Mouse (Mus musculus) MEL (cell line): ENCODE measurements at regions not wholly inside any gene's neighbourhood (a gene's known extent, or its start where the extent isn't known, plus 50 kb on each side); places are given as distances from the start of the nearest gene placed in this dataset.

Experiments
- DNase-seq: peaks from one replicate; pipeline ENCODE4 v3.0.0; 2011; ENCODE audit warnings: low read depth, low spot score
- H3K27ac ChIP-seq: 2 replicates; pipeline ENCODE4 v1.5.1; 2012; ENCODE audit warnings: low read depth, mild to moderate bottlenecking, control low read depth, low read length, moderate library complexity; ENCODE audit not compliant: control insufficient read depth
- H3K27me3 ChIP-seq, 2 experiments: fragments of 150-350 bp in 1 of 2; sonication (generic) in 1 of 2; 2 replicates each; pipeline ENCODE4 v1.6.1; 2012; ENCODE audit warnings: low read length in 2 of 2, mild to moderate bottlenecking in 2 of 2, improper control_type of control experiment in 1 of 2, moderate library complexity in 1 of 2; ENCODE audit not compliant: insufficient read depth in 2 of 2, control insufficient read depth in 1 of 2
- H3K36me3 ChIP-seq, 2 experiments: 2 replicates each; pipeline ENCODE4 v1.6.1; 2012 to 2014; ENCODE audit warnings: low read length in 2 of 2, improper control_type of control experiment in 1 of 2, inconsistent platforms in 1 of 2, mild to moderate bottlenecking in 1 of 2; ENCODE audit not compliant: insufficient read depth in 2 of 2, control insufficient read depth in 1 of 2
- H3K4me1 ChIP-seq, 2 experiments: fragments of 150-350 bp in 1 of 2; sonication (generic) in 1 of 2; 2 replicates each; pipeline ENCODE4 v1.6.1; 2012; ENCODE audit warnings: low read length in 2 of 2, improper control_type of control experiment in 1 of 2, mild to moderate bottlenecking in 1 of 2; ENCODE audit not compliant: insufficient read depth in 2 of 2, control insufficient read depth in 1 of 2
- H3K4me3 ChIP-seq, 2 experiments: fragments of 150-350 bp in 1 of 2; sonication (generic) in 1 of 2; 2 replicates each; pipeline ENCODE4 v1.5.1; 2012; ENCODE audit warnings: low read depth in 2 of 2, low read length in 2 of 2, mild to moderate bottlenecking in 2 of 2, moderate library complexity in 2 of 2, control low read depth in 1 of 2, improper control_type of control experiment in 1 of 2; ENCODE audit not compliant: control insufficient read depth in 1 of 2, insufficient read depth in 1 of 2
- H3K79me2 ChIP-seq: 2 replicates; pipeline ENCODE4 v1.6.1; 2012; ENCODE audit warnings: mild to moderate bottlenecking, low read length, moderate library complexity; ENCODE audit not compliant: control insufficient read depth, poor library complexity, insufficient read depth
- H3K9ac ChIP-seq: 2 replicates; pipeline ENCODE4 v1.6.1; 2012; ENCODE audit warnings: low read depth, mild to moderate bottlenecking, control low read depth, low read length, moderate library complexity; ENCODE audit not compliant: control insufficient read depth, poor library complexity, severe bottlenecking
- H3K9me3 ChIP-seq: fragments of 150-350 bp; sonication (generic); replicated peaks from 2 replicates; pipeline ENCODE4 v1.6.1; 2012; ENCODE audit warnings: mild to moderate bottlenecking, low read length, improper control_type of control experiment, moderate library complexity; ENCODE audit not compliant: insufficient read depth
- BHLHE40 ChIP-seq: IDR thresholded peaks from 2 replicates; pipeline ENCODE4 v1.6.1; 2012; ENCODE audit warnings: low read depth, mild to moderate bottlenecking, inconsistent platforms, low read length, improper control_type of control experiment, borderline replicate concordance
- CHD1 ChIP-seq: IDR thresholded peaks from 2 replicates; pipeline ENCODE4 v1.6.1; 2012; ENCODE audit warnings: low read depth, mild to moderate bottlenecking, inconsistent platforms, low read length, improper control_type of control experiment
- ELF1 ChIP-seq: IDR thresholded peaks from 2 replicates; pipeline ENCODE4 v1.6.1; 2014; ENCODE audit warnings: low read depth, mild to moderate bottlenecking, inconsistent platforms, low read length, improper control_type of control experiment, moderate library complexity
- EP300 ChIP-seq, 2 experiments: IDR thresholded peaks; 2 replicates each; pipeline ENCODE4 v1.6.1; 2011; ENCODE audit warnings: improper control_type of control experiment in 2 of 2, low read length in 2 of 2, low read depth in 1 of 2, mild to moderate bottlenecking in 1 of 2
- ETS1 ChIP-seq: IDR thresholded peaks from 2 replicates; pipeline ENCODE4 v1.6.1; 2012; ENCODE audit warnings: low read depth, mild to moderate bottlenecking, inconsistent platforms, low read length, improper control_type of control experiment, moderate library complexity
- JUND ChIP-seq: IDR thresholded peaks from 2 replicates; pipeline ENCODE4 v1.6.1; 2011; ENCODE audit warnings: low read depth, mild to moderate bottlenecking, improper control_type of control experiment, low read length
- MAFK ChIP-seq: IDR thresholded peaks from 2 replicates; pipeline ENCODE4 v1.6.1; 2011; ENCODE audit warnings: low read depth, mild to moderate bottlenecking, low read length, improper control_type of control experiment, borderline replicate concordance
- MAX ChIP-seq: IDR thresholded peaks from 2 replicates; pipeline ENCODE4 v1.6.1; 2011; ENCODE audit warnings: low read length, improper control_type of control experiment
- MAZ ChIP-seq: IDR thresholded peaks from 2 replicates; pipeline ENCODE4 v1.6.1; 2012; ENCODE audit warnings: low read depth, mild to moderate bottlenecking, inconsistent platforms, low read length, improper control_type of control experiment
- MEF2A ChIP-seq: IDR thresholded peaks from 2 replicates; pipeline ENCODE4 v1.6.1; 2014; ENCODE audit warnings: low read depth, mild to moderate bottlenecking, inconsistent platforms, low read length, improper control_type of control experiment; ENCODE audit not compliant: poor library complexity, insufficient replicate concordance, severe bottlenecking; ENCODE audit errors: extremely low read depth
- MXI1 ChIP-seq: IDR thresholded peaks from 2 replicates; pipeline ENCODE4 v1.6.1; 2011; ENCODE audit warnings: mild to moderate bottlenecking, low read depth, low read length, improper control_type of control experiment
- NELFE ChIP-seq: IDR thresholded peaks from 2 replicates; pipeline ENCODE4 v1.6.1; 2011; ENCODE audit warnings: low read depth, low read length, improper control_type of control experiment
- NRF1 ChIP-seq: IDR thresholded peaks from 2 replicates; pipeline ENCODE4 v1.6.1; 2014; ENCODE audit warnings: low read depth, mild to moderate bottlenecking, inconsistent platforms, low read length, improper control_type of control experiment, moderate library complexity; ENCODE audit not compliant: poor library complexity, insufficient read depth, severe bottlenecking
- POLR2A ChIP-seq, 2 experiments: IDR thresholded peaks; 2 replicates each; pipeline ENCODE4 v1.6.1; 2011 to 2012; ENCODE audit warnings: low read length in 2 of 2, mild to moderate bottlenecking in 2 of 2, control low read depth in 1 of 2, improper control_type of control experiment in 1 of 2, low read depth in 1 of 2, moderate library complexity in 1 of 2; ENCODE audit not compliant: control insufficient read depth in 1 of 2, insufficient read depth in 1 of 2, poor library complexity in 1 of 2
- POLR2AphosphoS2 ChIP-seq: IDR thresholded peaks from 2 replicates; pipeline ENCODE4 v1.6.1; 2011; ENCODE audit warnings: low read length, improper control_type of control experiment
- RAD21 ChIP-seq: IDR thresholded peaks from 2 replicates; pipeline ENCODE4 v1.6.1; 2011; ENCODE audit warnings: mild to moderate bottlenecking, low read depth, low read length, improper control_type of control experiment
- RCOR1 ChIP-seq: IDR thresholded peaks from 2 replicates; pipeline ENCODE4 v1.6.1; 2012; ENCODE audit warnings: low read depth, mild to moderate bottlenecking, inconsistent platforms, low read length, improper control_type of control experiment
- SMC3 ChIP-seq: IDR thresholded peaks from 2 replicates; pipeline ENCODE4 v1.6.1; 2011; ENCODE audit warnings: low read depth, low read length, improper control_type of control experiment
- TAL1 ChIP-seq: IDR thresholded peaks from 2 replicates; pipeline ENCODE4 v1.6.1; 2012; ENCODE audit warnings: mild to moderate bottlenecking, inconsistent platforms, low read length, moderate library complexity, mixed read lengths
- UBTF ChIP-seq: IDR thresholded peaks from 2 replicates; pipeline ENCODE4 v1.6.1; 2012; ENCODE audit warnings: low read depth, mild to moderate bottlenecking, inconsistent platforms, low read length, improper control_type of control experiment, moderate library complexity, borderline replicate concordance; ENCODE audit not compliant: insufficient read depth
- USF2 ChIP-seq, 2 experiments: IDR thresholded peaks; 2 replicates each; pipeline ENCODE4 v1.6.1; 2011 to 2012; ENCODE audit warnings: improper control_type of control experiment in 2 of 2, low read length in 2 of 2, borderline replicate concordance in 1 of 2, inconsistent platforms in 1 of 2, low read depth in 1 of 2, mild to moderate bottlenecking in 1 of 2; ENCODE audit not compliant: insufficient read depth in 1 of 2
- ZKSCAN1 ChIP-seq: IDR thresholded peaks from 2 replicates; pipeline ENCODE4 v1.6.1; 2012; ENCODE audit warnings: low read depth, mild to moderate bottlenecking, inconsistent platforms, low read length, improper control_type of control experiment, moderate library complexity
- ZMIZ1 ChIP-seq: IDR thresholded peaks from 2 replicates; pipeline ENCODE4 v1.6.1; 2012; ENCODE audit warnings: low read depth, mild to moderate bottlenecking, inconsistent platforms, low read length, improper control_type of control experiment, moderate library complexity
- ZNF384 ChIP-seq: IDR thresholded peaks from 2 replicates; pipeline ENCODE4 v1.6.1; 2012; ENCODE audit warnings: low read depth, mild to moderate bottlenecking, inconsistent platforms, low read length, improper control_type of control experiment

DNA sequence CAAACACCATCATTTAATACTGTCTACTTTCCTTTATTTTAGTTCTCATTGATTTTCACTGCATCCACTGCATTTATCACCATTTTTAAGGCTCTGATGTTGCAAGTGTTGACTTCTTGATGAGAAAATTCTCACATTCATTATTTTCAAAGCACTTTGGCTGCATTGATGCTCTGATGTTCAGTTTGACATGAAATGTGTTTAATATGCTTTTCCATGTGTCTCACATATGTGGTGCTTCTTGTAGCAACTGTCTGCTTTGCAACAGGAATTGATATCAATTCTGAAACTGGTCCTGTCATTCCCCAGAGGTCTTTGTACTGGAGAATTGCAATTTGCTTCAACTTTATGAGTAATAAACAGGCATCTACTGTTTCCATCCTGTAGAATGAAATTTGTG is 1676.1 kb upstream of the Flrt2 start:
- Histone ChIP-seq H3K79me2 (no peaks in the 10 kb centered on the region), H3K27ac (no peak overlapping the region), H3K27me3 (no peaks in the 10 kb centered on the region), H3K36me3 (no peaks in the 10 kb centered on the region), H3K4me3 (no peak overlapping the region), H3K9me3 (no peaks in the 10 kb centered on the region), H3K9ac (no peak overlapping the region), H3K4me1 (no peaks in the 10 kb centered on the region)
- TF ChIP-seq MAFK: no peak
- TF ChIP-seq MAX: no peak
- no peak for TF ChIP-seq ZMIZ1
- TF ChIP-seq CHD1: no peak
- no peak for TF ChIP-seq EP300 (IDR thresholded peaks at IDR 0.05; ENCODE audit: low read depth in 1 of 2, low read length in 2 of 2)
- TF ChIP-seq RAD21: no peak
- no peak for TF ChIP-seq MAZ
- TF ChIP-seq BHLHE40: no peak
- no peak for TF ChIP-seq ZKSCAN1
- TF ChIP-seq USF2 (IDR thresholded peaks at IDR 0.05; ENCODE audit: borderline replicate concordance in 1 of 2, insufficient read depth in 1 of 2, low read depth in 1 of 2, low read length in 2 of 2): no peak
- no peak for TF ChIP-seq SMC3
- no peak for TF ChIP-seq MXI1
- no peak for TF ChIP-seq NRF1
- TF ChIP-seq NELFE: no peak
- no peak for TF ChIP-seq POLR2A (IDR thresholded peaks at IDR 0.05; ENCODE audit: control insufficient read depth in 1 of 2, insufficient read depth in 1 of 2, low read depth in 1 of 2, low read length in 2 of 2, poor library complexity in 1 of 2)
- no peak for TF ChIP-seq ZNF384
- no peak for TF ChIP-seq JUND
- TF ChIP-seq ELF1: no peak
- TF ChIP-seq TAL1: no peak
- DNase-seq: no peak

DNA sequence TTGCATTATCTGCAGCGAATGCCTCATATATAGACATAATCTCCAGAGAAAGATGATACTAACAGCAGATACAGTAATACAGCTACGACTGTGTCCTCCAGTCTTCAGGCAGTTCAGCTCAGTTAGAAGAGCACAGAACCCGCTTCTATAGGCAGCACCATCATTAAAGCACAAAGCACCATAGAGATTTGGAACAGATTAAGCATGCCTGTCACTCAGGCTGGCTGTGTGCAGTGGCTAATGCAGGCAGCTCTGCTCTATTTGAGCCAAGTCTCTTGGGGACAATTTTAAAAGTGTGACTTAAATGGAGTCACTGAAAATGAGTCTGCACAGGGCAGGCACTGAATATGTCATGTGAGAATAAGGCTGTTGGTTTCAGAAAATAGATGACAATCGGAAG is 1660.7 kb upstream of the Flrt2 start:
- Histone ChIP-seq H3K79me2 (no peaks in the 10 kb centered on the region), H3K4me1 (no peaks in the 10 kb centered on the region), H3K27me3 (no peaks in the 10 kb centered on the region), H3K27ac (no peak overlapping the region), H3K9ac (no peak overlapping the region), H3K9me3 (no peaks in the 10 kb centered on the region), H3K36me3 (no peaks in the 10 kb centered on the region), H3K4me3 (no peak overlapping the region)
- TF ChIP-seq NELFE: no peak
- TF ChIP-seq BHLHE40: no peak
- TF ChIP-seq ZNF384: no peak
- no peak for TF ChIP-seq ETS1
- TF ChIP-seq RCOR1: no peak
- TF ChIP-seq TAL1: no peak
- TF ChIP-seq MEF2A: no peak
- no peak for TF ChIP-seq MXI1
- TF ChIP-seq UBTF: no peak
- no peak for TF ChIP-seq SMC3
- TF ChIP-seq POLR2AphosphoS2: no peak
- no peak for TF ChIP-seq POLR2A (IDR thresholded peaks at IDR 0.05; ENCODE audit: control insufficient read depth in 1 of 2, insufficient read depth in 1 of 2, low read depth in 1 of 2, low read length in 2 of 2, poor library complexity in 1 of 2)
- no peak for DNase-seq
